Mouse (Mus musculus) limb, embryonic 11.5 days (tissue): ENCODE results near the gene Olfr398. TPM values are rescaled to one million over a fixed set of nuclear protein-coding genes. Genes with fewer than 3 reads are reported as not detected.

Experiments used
- ATAC-seq: fragments of 200-750 bp; cut with Nextera tagmentation; 2 replicates; pipeline ENCODE4 v1.8.0; 2017; ENCODE audit warnings: low read depth; ENCODE audit not compliant: insufficient number of reproducible peaks, low FRiP score, low TSS enrichment
- DNase-seq: peaks from one replicate; pipeline ENCODE4 v3.0.0-alpha.2; 2015; ENCODE audit warnings: low spot score
- H3K27ac ChIP-seq: fragments of 300-500 bp; sonication (generic); replicated peaks from 2 replicates; pipeline ENCODE4 v1.5.1; 2014; ENCODE audit warnings: low read depth, mild to moderate bottlenecking, low read length
- H3K27me3 ChIP-seq: fragments of 300-500 bp; sonication (generic); 2 replicates; pipeline ENCODE4 v1.6.1; 2014; ENCODE audit warnings: mild to moderate bottlenecking, low read length, mixed read lengths; ENCODE audit not compliant: control insufficient read depth, insufficient read depth
- H3K36me3 ChIP-seq: fragments of 300-500 bp; sonication (generic); 2 replicates; pipeline ENCODE4 v1.6.1; 2014; ENCODE audit warnings: mild to moderate bottlenecking, low read length, moderate library complexity, mixed read lengths; ENCODE audit not compliant: control insufficient read depth, insufficient read depth
- H3K4me1 ChIP-seq: fragments of 300-500 bp; sonication (generic); 2 replicates; pipeline ENCODE4 v1.6.1; 2014; ENCODE audit warnings: low read length, mixed read lengths; ENCODE audit not compliant: control insufficient read depth, insufficient read depth
- H3K4me2 ChIP-seq: fragments of 300-500 bp; sonication (generic); 2 replicates; pipeline ENCODE4 v1.6.1; 2014; ENCODE audit warnings: low read depth, mild to moderate bottlenecking, moderate library complexity; ENCODE audit not compliant: severe bottlenecking
- H3K4me3 ChIP-seq: fragments of 300-500 bp; sonication (generic); 2 replicates; pipeline ENCODE4 v1.5.1; 2014; ENCODE audit warnings: low read depth, low read length
- H3K9ac ChIP-seq: fragments of 300-500 bp; sonication (generic); 2 replicates; pipeline ENCODE4 v1.6.1; 2014; ENCODE audit warnings: mild to moderate bottlenecking, low read length
- H3K9me3 ChIP-seq: fragments of 300-500 bp; sonication (generic); 2 replicates; pipeline ENCODE4 v1.6.1; 2016; ENCODE audit warnings: low read length; ENCODE audit not compliant: control insufficient read depth
- WGBS: fragments of 180-500 bp; shearing (Covaris S2); extraction: QIAGEN DNeasy Blood & Tissue Kit; methylation state at CpG from one replicate; pipeline ENCODE4 v1.1.7; 2014; 5-methylcytosine and 5-hydroxymethylcytosine counted together
- polyA plus RNA-seq: library from polyadenylated mRNA; unstranded; fragments of >200 nt; fragmentation: Nextera tagmentation; extraction: Ambion mirVana; gene quantifications from 2 replicates; pipeline ENCODE4 v1.2.1, GENCODE M21; 2014

Olfr398 gene
- not detected in 2 replicates for polyA plus RNA-seq

- Histone ChIP-seq H3K9me3 (peaks cover 16% of the 10 kb centered on the region), H3K36me3 (no peaks in the 10 kb centered on the region)
Observed at GRCm38 (mm10) chr11:73990307-73990706, at the start of gene Olfr398. Gene Olfr398 (minus strand): TSS chr11:73990407.

DNA sequence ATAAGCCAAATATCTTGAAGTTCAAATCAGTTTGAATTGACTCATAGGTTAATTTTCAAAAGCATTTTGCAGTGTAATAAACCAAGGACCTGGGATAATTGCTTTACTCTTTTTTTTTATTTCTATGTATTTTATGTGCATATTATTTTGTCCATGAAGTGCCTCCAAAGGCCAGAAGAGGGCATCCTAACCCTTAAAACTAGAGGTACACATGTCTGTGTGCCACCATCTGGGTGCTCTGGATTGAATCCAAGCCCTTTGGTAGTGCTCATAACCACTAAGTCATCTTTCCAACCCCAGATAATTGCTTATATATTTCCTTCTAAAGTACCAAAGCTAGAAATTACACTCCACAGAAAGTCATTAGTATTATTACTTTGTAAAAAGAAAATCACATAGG, 2.9 kb upstream of the Olfr398 start:
- H3K4me2 ChIP-seq, result no peak overlapping the region
- no peak overlapping the region for H3K27ac ChIP-seq
- peaks cover 11% of the 10 kb centered on the region; the same call in 1 of the 2 replicates for H3K9me3 ChIP-seq
- no peak overlapping the region for H3K4me3 ChIP-seq
- DNase-seq, result no peak
- no peaks in the 10 kb centered on the region for H3K36me3 ChIP-seq
- H3K9ac ChIP-seq, result no peak overlapping the region
- no peaks in the 10 kb centered on the region for H3K27me3 ChIP-seq
- no peak for ATAC-seq
- no peaks in the 10 kb centered on the region for H3K4me1 ChIP-seq

More at GRCm38 (mm10) chr11:73990307-73990706, at the start of gene Olfr398:
- no peaks in the 10 kb centered on the region for H3K4me1 ChIP-seq
- no peaks in the 10 kb centered on the region for H3K27me3 ChIP-seq
- ATAC-seq, result no peak
- H3K27ac ChIP-seq, result no peak within 1 kb of the TSS
- DNase-seq, result no peak
- no peak within 1 kb of the TSS for H3K4me3 ChIP-seq
- no peak within 1 kb of the TSS for H3K4me2 ChIP-seq
- no peak within 1 kb of the TSS for H3K9ac ChIP-seq

DNA sequence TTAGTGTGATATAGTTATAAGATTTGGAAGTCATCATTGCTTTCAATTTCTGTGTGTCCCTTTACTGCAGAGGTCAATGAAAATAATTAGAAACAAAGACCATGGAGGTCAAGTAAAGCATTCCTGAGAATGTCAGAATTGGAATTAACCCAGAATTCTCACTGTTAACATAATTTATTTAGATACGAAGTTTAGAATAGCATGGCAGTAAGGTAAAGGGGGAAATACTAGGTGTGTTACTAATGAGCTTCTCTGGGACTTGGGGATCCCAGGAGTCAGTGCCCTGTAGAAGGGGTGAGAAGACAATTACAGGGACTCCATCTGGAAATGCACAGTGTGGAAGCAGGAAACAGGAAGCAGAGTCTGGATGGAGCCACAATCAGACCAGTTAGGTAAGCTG, 29.7 kb downstream of the Olfr398 start, which contains the start of gene Olfr397:
TSS of gene Olfr397 (plus strand) at position 301 of the 400 bp plus-strand sequence.
- no peaks in the 10 kb centered on the region for H3K4me1 ChIP-seq
- H3K36me3 ChIP-seq, result no peaks in the 10 kb centered on the region
- H3K4me2 ChIP-seq, result no peak within 1 kb of the TSS
- no peak within 1 kb of the TSS for H3K9ac ChIP-seq
- no peaks in the 10 kb centered on the region for H3K27me3 ChIP-seq
- DNase-seq (no peak), ATAC-seq (no peak)
- WGBS, result 88% methylated on average over 1 of the region's 1 CpGs
- peaks cover 4% of the 10 kb centered on the region; the same call in 1 of the 2 replicates for H3K9me3 ChIP-seq
- no peak within 1 kb of the TSS for H3K4me3 ChIP-seq
- H3K27ac ChIP-seq, result no peak within 1 kb of the TSS

DNA sequence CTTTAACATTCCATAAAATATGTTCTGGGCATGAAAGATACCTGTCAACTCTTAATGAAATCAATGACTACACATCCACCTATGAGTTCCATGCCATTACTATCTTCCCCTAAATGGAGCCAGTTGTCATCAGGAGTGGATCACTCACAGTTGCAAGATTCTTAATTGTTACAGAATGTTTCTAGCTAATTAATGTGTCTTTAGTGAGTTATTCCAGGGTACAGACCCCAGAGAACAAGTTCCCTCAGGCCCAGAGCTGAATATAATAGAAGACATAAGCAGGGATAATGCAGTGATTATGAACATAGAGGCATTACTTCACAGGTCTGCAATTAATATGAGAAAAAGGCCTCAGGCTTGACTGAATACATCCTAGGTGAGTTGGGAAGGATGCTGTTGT, 53.8 kb downstream of the Olfr398 start, which contains the start of gene Olfr23:
TSS of gene Olfr23 (plus strand) at position 301 of the 400 bp plus-strand sequence.
- no peak for DNase-seq
- no peak within 1 kb of the TSS for H3K9ac ChIP-seq
- H3K4me1 ChIP-seq, result no peaks in the 10 kb centered on the region
- H3K4me2 ChIP-seq, result no peak within 1 kb of the TSS
- H3K9me3 ChIP-seq, result no peaks in the 10 kb centered on the region; the same call in 1 of the 2 replicates
- no peak within 1 kb of the TSS for H3K4me3 ChIP-seq
- no peaks in the 10 kb centered on the region for H3K36me3 ChIP-seq
- H3K27me3 ChIP-seq, result no peaks in the 10 kb centered on the region
- ATAC-seq, result no peak
- H3K27ac ChIP-seq, result no peak within 1 kb of the TSS

Other genes starting within 250 kb of the Olfr398 start
- not detected in 2 replicates for gene Olfr389, start 209.7 kb downstream of the Olfr398 start, polyA plus RNA-seq
- not detected in 2 replicates for gene Olfr390, start 207.4 kb downstream of the Olfr398 start, polyA plus RNA-seq
- gene Olfr391-ps, start 187.4 kb downstream of the Olfr398 start, polyA plus RNA-seq, result not detected in 2 replicates
- not detected in 2 replicates for gene Olfr392, start 173.4 kb downstream of the Olfr398 start, polyA plus RNA-seq
- gene Olfr393, start 139.0 kb downstream of the Olfr398 start, polyA plus RNA-seq, result not detected in 2 replicates
- gene Olfr394, start 99.6 kb downstream of the Olfr398 start, polyA plus RNA-seq, result not detected in 2 replicates
- not detected in 2 replicates for gene Olfr395, start 81.1 kb downstream of the Olfr398 start, polyA plus RNA-seq
- gene Olfr23, start 53.7 kb downstream of the Olfr398 start, polyA plus RNA-seq, result not detected in 2 replicates
- not detected in 2 replicates for gene Olfr397, start 29.6 kb downstream of the Olfr398 start, polyA plus RNA-seq
- gene Olfr139, start 66.1 kb upstream of the Olfr398 start, polyA plus RNA-seq, result not detected in 2 replicates
- gene Olfr399, start 66.2 kb upstream of the Olfr398 start, polyA plus RNA-seq, result not detected in 2 replicates
- not detected in 2 replicates for gene Zfp616, start 79.5 kb upstream of the Olfr398 start, polyA plus RNA-seq
- gene Olfr401, start 123.3 kb upstream of the Olfr398 start, polyA plus RNA-seq, result not detected in 2 replicates
- gene Olfr402, start 163.1 kb upstream of the Olfr398 start, polyA plus RNA-seq, result not detected in 2 replicates
- not detected in 2 replicates for gene Olfr403, start 195.8 kb upstream of the Olfr398 start, polyA plus RNA-seq
- not detected in 2 replicates for gene Olfr43, start 221.0 kb upstream of the Olfr398 start, polyA plus RNA-seq